Mouse (Mus musculus): ENCODE results near the gene Mob3b. TPM values are rescaled to one million over a fixed set of nuclear protein-coding genes. Genes with fewer than 3 reads are reported as not detected.

Gene Mob3b
- polyA plus RNA-seq, 2 experiments: 1.4 to 2.6 TPM

GRCm38 (mm10) chr4:35140317-35140716 lies 17.0 kb downstream of the Mob3b start:
- H3K9me3 ChIP-seq (ENCODE audit: control insufficient read depth, low read length): no peaks in the 10 kb centered on the region
- H3K27ac ChIP-seq: no peak overlapping the region
- WGBS (ENCODE audit: insufficient replicate concordance): 49% methylated on average over 6 of the region's 6 CpGs
- peaks cover 0 to 16% of the 10 kb centered on the region in 2 experiments; a peak in 3 of 4 replicates for H3K4me1 ChIP-seq (replicated peaks; ENCODE audit: control insufficient read depth in 2 of 2, insufficient read depth in 2 of 2, low read length in 1 of 2)
- H3K27me3 ChIP-seq (ENCODE audit: control insufficient read depth, insufficient read depth, low read length): no peaks in the 10 kb centered on the region
- H3K9ac ChIP-seq (replicated peaks): no peak overlapping the region
- no peak for DNase-seq (ENCODE audit: low read depth in 3 of 3, low spot score in 3 of 3)
- no peak overlapping the region for H3K4me2 ChIP-seq (ENCODE audit: low read depth)
- no peak overlapping the region for H3K4me3 ChIP-seq (ENCODE audit: insufficient read depth in 1 of 2, low read depth in 2 of 2, low read length in 2 of 2)
- no peak for ATAC-seq (ENCODE audit: insufficient read depth)
- no peak for TF ChIP-seq CTCF (IDR thresholded peaks at IDR 0.05; ENCODE audit: low read depth)
- H3K36me3 ChIP-seq (replicated peaks; ENCODE audit: control insufficient read depth, insufficient read depth, low read depth): no peaks in the 10 kb centered on the region

GRCm38 (mm10) chr4:35138077-35138476 lies 19.2 kb downstream of the Mob3b start:
- no peak for DNase-seq (ENCODE audit: low read depth in 3 of 3, low spot score in 3 of 3)

GRCm38 (mm10) chr4:35136996-35137395 lies 20.3 kb downstream of the Mob3b start:
- no peak for DNase-seq (ENCODE audit: low read depth in 3 of 3, low spot score in 3 of 3)
- H3K27me3 ChIP-seq (ENCODE audit: control insufficient read depth, insufficient read depth, low read length): no peaks in the 10 kb centered on the region
- peaks cover 0 to 16% of the 10 kb centered on the region in 2 experiments; a peak in 3 of 4 replicates for H3K4me1 ChIP-seq (replicated peaks; ENCODE audit: control insufficient read depth in 2 of 2, insufficient read depth in 2 of 2, low read length in 1 of 2)
- H3K9ac ChIP-seq (replicated peaks): no peak overlapping the region
- no peak overlapping the region for H3K4me2 ChIP-seq (ENCODE audit: low read depth)
- no peaks in the 10 kb centered on the region for H3K9me3 ChIP-seq (ENCODE audit: control insufficient read depth, low read length)
- TF ChIP-seq EP300 (IDR thresholded peaks at IDR 0.05; ENCODE audit: low read depth) (no peak), CTCF (IDR thresholded peaks at IDR 0.05; ENCODE audit: low read depth) (no peak)
- H3K27ac ChIP-seq: no peak overlapping the region
- WGBS (ENCODE audit: insufficient replicate concordance): 28% methylated on average over 8 of the region's 8 CpGs
- H3K36me3 ChIP-seq (replicated peaks; ENCODE audit: control insufficient read depth, insufficient read depth, low read depth): no peaks in the 10 kb centered on the region
- H3K4me3 ChIP-seq (ENCODE audit: insufficient read depth in 1 of 2, low read depth in 2 of 2, low read length in 2 of 2): no peak overlapping the region
- ATAC-seq (ENCODE audit: insufficient read depth): peak; percentile 41; the same call in 1 of the 2 replicates

More at GRCm38 (mm10) chr4:35138077-35138476, 19.2 kb downstream of the Mob3b start:
- H3K9me3 ChIP-seq (ENCODE audit: control insufficient read depth, low read length): no peaks in the 10 kb centered on the region
- no peak overlapping the region for H3K27ac ChIP-seq
- TF ChIP-seq EP300 (IDR thresholded peaks at IDR 0.05; ENCODE audit: low read depth): no peak
- TF ChIP-seq CTCF (IDR thresholded peaks at IDR 0.05; ENCODE audit: low read depth): no peak
- H3K27me3 ChIP-seq (ENCODE audit: control insufficient read depth, insufficient read depth, low read length): no peaks in the 10 kb centered on the region
- H3K4me3 ChIP-seq (ENCODE audit: insufficient read depth in 1 of 2, low read depth in 2 of 2, low read length in 2 of 2): no peak overlapping the region
- 23% methylated on average over 6 of the region's 6 CpGs for WGBS (ENCODE audit: insufficient replicate concordance)
- no peak overlapping the region for H3K4me2 ChIP-seq (ENCODE audit: low read depth)
- ATAC-seq (ENCODE audit: insufficient read depth): no peak
- peaks cover 0 to 16% of the 10 kb centered on the region in 2 experiments; a peak in 3 of 4 replicates for H3K4me1 ChIP-seq (replicated peaks; ENCODE audit: control insufficient read depth in 2 of 2, insufficient read depth in 2 of 2, low read length in 1 of 2)
- no peaks in the 10 kb centered on the region for H3K36me3 ChIP-seq (replicated peaks; ENCODE audit: control insufficient read depth, insufficient read depth, low read depth)
- H3K9ac ChIP-seq (replicated peaks): no peak overlapping the region

- WGBS (ENCODE audit: insufficient replicate concordance): 57% methylated on average over 4 of the region's 4 CpGs
- H3K27ac ChIP-seq: no peak overlapping the region
- TF ChIP-seq CTCF (IDR thresholded peaks at IDR 0.05; ENCODE audit: low read depth) (no peak), EP300 (IDR thresholded peaks at IDR 0.05; ENCODE audit: low read depth) (no peak)
- no peak overlapping the region for H3K4me3 ChIP-seq (ENCODE audit: insufficient read depth in 1 of 2, low read depth in 2 of 2, low read length in 2 of 2)
- H3K9ac ChIP-seq (replicated peaks): no peak overlapping the region
- H3K9me3 ChIP-seq (ENCODE audit: control insufficient read depth, low read length): no peaks in the 10 kb centered on the region
- DNase-seq (ENCODE audit: low read depth in 3 of 3, low spot score in 3 of 3) (no peak), ATAC-seq (ENCODE audit: insufficient read depth) (no peak)
- H3K4me1 ChIP-seq (replicated peaks; ENCODE audit: control insufficient read depth in 2 of 2, insufficient read depth in 2 of 2, low read length in 1 of 2): peaks cover 0 to 16% of the 10 kb centered on the region in 2 experiments; a peak in 3 of 4 replicates
- no peaks in the 10 kb centered on the region for H3K36me3 ChIP-seq (replicated peaks; ENCODE audit: control insufficient read depth, insufficient read depth, low read depth)
- no peak overlapping the region for H3K4me2 ChIP-seq (ENCODE audit: low read depth)
- H3K27me3 ChIP-seq (ENCODE audit: control insufficient read depth, insufficient read depth, low read length): no peaks in the 10 kb centered on the region
These were observed 21.5 kb downstream of the Mob3b start for GRCm38 (mm10) chr4:35135806-35136205.

GRCm38 (mm10) chr4:35134846-35135611 lies 22.3 kb downstream of the Mob3b start:
- WGBS (ENCODE audit: insufficient replicate concordance): 68% methylated on average over 15 of the region's 15 CpGs
- H3K9ac ChIP-seq (replicated peaks): no peak overlapping the region
- H3K27me3 ChIP-seq (ENCODE audit: control insufficient read depth, insufficient read depth, low read length): no peaks in the 10 kb centered on the region
- H3K4me3 ChIP-seq (ENCODE audit: insufficient read depth in 1 of 2, low read depth in 2 of 2, low read length in 2 of 2): no peak overlapping the region
- no peak overlapping the region for H3K27ac ChIP-seq
- H3K9me3 ChIP-seq (ENCODE audit: control insufficient read depth, low read length): no peaks in the 10 kb centered on the region
- TF ChIP-seq EP300 (IDR thresholded peaks at IDR 0.05; ENCODE audit: low read depth): no peak
- TF ChIP-seq CTCF (IDR thresholded peaks at IDR 0.05; ENCODE audit: low read depth): no peak
- H3K4me2 ChIP-seq (ENCODE audit: low read depth): no peak overlapping the region
- no peak for DNase-seq (ENCODE audit: low read depth in 3 of 3, low spot score in 3 of 3)
- no peaks in the 10 kb centered on the region for H3K36me3 ChIP-seq (replicated peaks; ENCODE audit: control insufficient read depth, insufficient read depth, low read depth)
- peaks cover 0 to 18% of the 10 kb centered on the region in 2 experiments; a peak in 3 of 4 replicates for H3K4me1 ChIP-seq (replicated peaks; ENCODE audit: control insufficient read depth in 2 of 2, insufficient read depth in 2 of 2, low read length in 1 of 2)
- ATAC-seq (ENCODE audit: insufficient read depth): no peak
